Mouse (Mus musculus) testis, adult 2 months (tissue): ENCODE data around the gene Uri1. TPM values are rescaled to one million over a fixed set of nuclear protein-coding genes. Genes with fewer than 3 reads are reported as not detected.

Source experiments
- H3K27ac ChIP-seq: fragments of 200-500 bp; 2 replicates; pipeline ENCODE4 v1.5.1; 2012; ENCODE audit warnings: low read depth, low read length; ENCODE audit not compliant: control insufficient read depth, insufficient read depth
- H3K27me3 ChIP-seq: fragments of 200-500 bp; 2 replicates; pipeline ENCODE4 v1.6.1; 2012; ENCODE audit warnings: mild to moderate bottlenecking, low read length, moderate library complexity; ENCODE audit not compliant: control insufficient read depth, insufficient read depth
- H3K36me3 ChIP-seq: fragments of 200-500 bp; 2 replicates; pipeline ENCODE4 v1.6.1; 2012; ENCODE audit warnings: mild to moderate bottlenecking, low read length; ENCODE audit not compliant: control insufficient read depth, insufficient read depth
- H3K4me1 ChIP-seq: fragments of 200-500 bp; 2 replicates; pipeline ENCODE4 v1.6.1; 2012; ENCODE audit warnings: low read length; ENCODE audit not compliant: control insufficient read depth, insufficient read depth
- H3K4me3 ChIP-seq: fragments of 200-500 bp; 2 replicates; pipeline ENCODE4 v1.5.1; 2012; ENCODE audit warnings: low read depth, mild to moderate bottlenecking, low read length, moderate library complexity, mixed read lengths; ENCODE audit not compliant: control insufficient read depth
- CTCF ChIP-seq: fragments of 200-500 bp; IDR thresholded peaks from 2 replicates; pipeline ENCODE4 v1.5.1; 2012; ENCODE audit warnings: low read depth, mild to moderate bottlenecking, inconsistent platforms, low read length, moderate library complexity; ENCODE audit not compliant: control insufficient read depth, insufficient read depth, insufficient replicate concordance
- POLR2A ChIP-seq: fragments of 200-500 bp; IDR thresholded peaks from 2 replicates; pipeline ENCODE4 v1.6.1; 2012; ENCODE audit warnings: low read depth, mild to moderate bottlenecking, inconsistent platforms, low read length, moderate library complexity; ENCODE audit not compliant: control insufficient read depth
- polyA plus RNA-seq: library from polyadenylated mRNA; depleted of rRNA; stranded (reverse); fragments of >200 nt; gene quantifications from 2 replicates; pipeline ENCODE4 v1.2.3, GENCODE M21; 2012; rRNA removed

The Uri1 gene
- polyA plus RNA-seq, 1 experiment, result 50.4 TPM

DNA sequence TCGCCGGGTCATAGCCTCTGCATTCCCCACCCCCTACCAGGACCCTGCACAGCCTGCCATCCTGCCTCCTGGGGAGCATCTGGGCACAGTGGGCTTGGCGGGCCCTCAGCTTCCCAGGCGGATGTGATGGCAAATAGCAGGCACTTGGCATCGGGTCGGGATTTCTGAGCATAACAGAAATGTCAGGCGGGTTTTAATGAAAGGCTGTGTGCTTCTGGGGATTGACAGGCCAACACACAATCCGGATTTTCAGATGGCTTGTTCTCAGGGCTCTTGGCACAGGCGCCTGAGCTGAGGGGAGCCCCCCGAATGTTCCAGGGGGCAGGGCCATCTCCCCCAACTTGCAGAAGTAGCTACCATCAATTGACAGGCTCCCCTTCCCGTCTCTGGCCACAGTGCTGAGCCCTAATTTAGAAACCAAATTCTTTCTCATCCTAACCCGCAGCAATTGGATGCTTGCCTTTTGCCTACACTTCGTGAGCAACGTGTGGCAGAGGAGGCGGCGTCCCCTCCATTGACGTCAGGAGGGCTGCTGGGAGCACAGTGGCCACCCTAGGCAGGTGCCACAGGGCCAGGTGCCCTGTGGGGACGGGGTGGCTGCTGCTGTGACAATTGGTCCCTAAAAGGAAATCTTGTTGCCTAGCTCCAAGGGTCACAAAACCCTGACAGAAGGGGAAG, 106.5 kb downstream of the Uri1 start:
- H3K4me1 ChIP-seq, result peaks cover 8% of the 10 kb centered on the region
- no peak overlapping the region for H3K4me3 ChIP-seq
- no peaks in the 10 kb centered on the region for H3K36me3 ChIP-seq
- H3K27me3 ChIP-seq, result no peaks in the 10 kb centered on the region
- no peak overlapping the region for H3K27ac ChIP-seq
- TF ChIP-seq POLR2A, result no peak
- TF ChIP-seq CTCF, result no peak

DNA sequence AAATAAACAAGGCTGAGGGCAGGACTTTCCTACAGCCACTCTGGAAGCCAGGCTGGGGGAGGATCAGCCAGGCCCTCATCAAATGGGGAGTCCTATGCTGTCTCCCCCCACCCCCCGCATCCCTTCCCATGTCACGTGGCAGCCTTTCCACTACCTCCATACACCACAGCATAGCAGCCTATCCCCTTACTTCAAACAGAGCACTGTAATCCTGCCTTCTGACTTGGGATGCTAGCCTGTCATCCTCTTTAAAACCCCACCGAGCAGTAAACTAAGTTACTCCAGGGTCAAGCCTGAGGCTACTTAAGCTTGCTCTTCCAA, 111.6 kb downstream of the Uri1 start:
- Histone ChIP-seq H3K4me3 (no peak overlapping the region), H3K4me1 (no peaks in the 10 kb centered on the region), H3K27me3 (no peaks in the 10 kb centered on the region), H3K36me3 (no peaks in the 10 kb centered on the region), H3K27ac (no peak overlapping the region)
- TF ChIP-seq POLR2A (no peak), CTCF (no peak)

DNA sequence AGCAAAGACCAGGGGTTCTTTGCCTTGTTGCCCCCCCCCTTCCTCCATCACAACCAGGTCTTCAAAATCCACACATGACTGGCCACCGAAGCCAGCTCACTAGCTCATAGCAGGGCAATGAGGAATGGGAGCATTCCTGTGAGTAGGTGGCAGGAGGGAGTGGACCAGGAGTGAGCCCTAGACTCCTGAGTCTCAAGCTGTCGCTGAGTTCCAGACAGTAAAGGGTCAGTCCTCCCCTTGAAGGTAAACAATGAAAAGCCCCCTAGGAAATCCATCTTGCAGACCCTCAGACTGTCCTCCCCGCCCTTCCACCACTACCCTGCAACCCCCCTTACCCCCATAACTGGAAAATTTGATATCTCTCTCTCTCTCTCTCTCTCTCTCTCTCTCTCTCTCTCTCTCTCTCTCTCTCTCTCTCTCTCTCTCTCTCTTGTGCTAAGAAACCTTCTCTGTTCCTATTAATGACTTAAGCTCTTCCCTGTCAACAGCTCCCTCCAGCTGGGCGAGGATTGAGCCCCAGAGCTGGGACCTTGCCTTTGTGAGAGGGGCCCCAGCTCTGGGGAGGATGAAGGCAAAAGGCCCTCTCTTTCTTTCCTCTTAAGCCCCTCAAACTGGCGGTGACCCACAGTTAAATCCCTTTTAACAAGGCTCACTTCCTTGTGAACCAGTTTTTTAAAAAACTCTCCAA, 112.1 kb downstream of the Uri1 start:
- TF ChIP-seq POLR2A (no peak), CTCF (no peak)
- Histone ChIP-seq H3K36me3 (no peaks in the 10 kb centered on the region), H3K4me3 (no peak overlapping the region), H3K27me3 (no peaks in the 10 kb centered on the region), H3K27ac (no peak overlapping the region), H3K4me1 (no peaks in the 10 kb centered on the region)

DNA sequence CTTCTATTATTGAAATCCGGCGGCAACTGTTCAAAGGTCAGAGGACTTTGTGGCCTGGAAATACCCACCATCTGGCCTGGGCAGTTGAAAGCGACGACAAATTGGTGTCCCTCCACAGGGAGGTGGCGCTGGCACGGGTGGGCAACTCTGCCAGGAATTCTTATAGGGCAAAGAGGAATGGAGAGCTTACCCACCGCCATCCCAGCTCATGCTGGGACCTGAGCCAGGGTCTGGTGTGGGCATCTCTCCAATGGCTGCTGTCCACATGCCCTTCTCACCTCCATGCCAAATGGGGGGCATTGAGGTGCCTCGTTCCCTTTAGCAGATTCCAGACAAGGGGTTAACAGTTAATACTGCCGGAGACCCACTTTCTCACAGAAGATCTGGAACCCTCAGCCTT, 113.2 kb downstream of the Uri1 start:
- no peak overlapping the region for H3K4me3 ChIP-seq
- H3K27me3 ChIP-seq, result no peaks in the 10 kb centered on the region
- H3K27ac ChIP-seq, result no peak overlapping the region
- no peaks in the 10 kb centered on the region for H3K4me1 ChIP-seq
- no peaks in the 10 kb centered on the region for H3K36me3 ChIP-seq
- TF ChIP-seq POLR2A (no peak), CTCF (no peak)

Other genes starting within 250 kb of the Uri1 start
- gene Zfp536, start 249.9 kb downstream of the Uri1 start, polyA plus RNA-seq, result 3.9 and 4.2 TPM in 2 replicates
- 5.7 and 5.9 TPM in 2 replicates for gene Ccne1, start 84.0 kb upstream of the Uri1 start, polyA plus RNA-seq
- 1.9 and 3.1 TPM in 2 replicates for gene 1600014C10Rik, start 159.7 kb upstream of the Uri1 start, polyA plus RNA-seq
- gene Plekhf1, start 204.5 kb upstream of the Uri1 start, polyA plus RNA-seq, result 2.7 and 2.8 TPM in 2 replicates
- gene Pop4, start 247.9 kb upstream of the Uri1 start, polyA plus RNA-seq, result 12.5 and 14.0 TPM in 2 replicates